Mouse (Mus musculus) testis, adult 2 months (tissue): ENCODE measurements around the gene Bax. TPM values are rescaled to one million over a fixed set of nuclear protein-coding genes. Genes with fewer than 3 reads are reported as not detected.
A peak's percentile ranks its signal among the peaks of the same experiment; 100 is the strongest.
"Not testable (repeated sequence)": the region's sequence is repeated elsewhere in the genome, so short reads cannot be mapped to it uniquely, and the experiment has no call there.

ENCODE experiments used
- H3K27ac ChIP-seq: fragments of 200-500 bp; 2 replicates; pipeline ENCODE4 v1.5.1; 2012; ENCODE audit warnings: low read depth, low read length; ENCODE audit not compliant: control insufficient read depth, insufficient read depth
- H3K27me3 ChIP-seq: fragments of 200-500 bp; 2 replicates; pipeline ENCODE4 v1.6.1; 2012; ENCODE audit warnings: mild to moderate bottlenecking, low read length, moderate library complexity; ENCODE audit not compliant: control insufficient read depth, insufficient read depth
- H3K36me3 ChIP-seq: fragments of 200-500 bp; 2 replicates; pipeline ENCODE4 v1.6.1; 2012; ENCODE audit warnings: mild to moderate bottlenecking, low read length; ENCODE audit not compliant: control insufficient read depth, insufficient read depth
- H3K4me1 ChIP-seq: fragments of 200-500 bp; 2 replicates; pipeline ENCODE4 v1.6.1; 2012; ENCODE audit warnings: low read length; ENCODE audit not compliant: control insufficient read depth, insufficient read depth
- H3K4me3 ChIP-seq: fragments of 200-500 bp; 2 replicates; pipeline ENCODE4 v1.5.1; 2012; ENCODE audit warnings: low read depth, mild to moderate bottlenecking, low read length, moderate library complexity, mixed read lengths; ENCODE audit not compliant: control insufficient read depth
- CTCF ChIP-seq: fragments of 200-500 bp; IDR thresholded peaks from 2 replicates; pipeline ENCODE4 v1.5.1; 2012; ENCODE audit warnings: low read depth, mild to moderate bottlenecking, inconsistent platforms, low read length, moderate library complexity; ENCODE audit not compliant: control insufficient read depth, insufficient read depth, insufficient replicate concordance
- POLR2A ChIP-seq: fragments of 200-500 bp; IDR thresholded peaks from 2 replicates; pipeline ENCODE4 v1.6.1; 2012; ENCODE audit warnings: low read depth, mild to moderate bottlenecking, inconsistent platforms, low read length, moderate library complexity; ENCODE audit not compliant: control insufficient read depth
- polyA plus RNA-seq: library from polyadenylated mRNA; depleted of rRNA; stranded (reverse); fragments of >200 nt; gene quantifications from 2 replicates; pipeline ENCODE4 v1.2.3, GENCODE M21; 2012

Bax gene
- polyA plus RNA-seq, 1 experiment, result 26.3 TPM

DNA sequence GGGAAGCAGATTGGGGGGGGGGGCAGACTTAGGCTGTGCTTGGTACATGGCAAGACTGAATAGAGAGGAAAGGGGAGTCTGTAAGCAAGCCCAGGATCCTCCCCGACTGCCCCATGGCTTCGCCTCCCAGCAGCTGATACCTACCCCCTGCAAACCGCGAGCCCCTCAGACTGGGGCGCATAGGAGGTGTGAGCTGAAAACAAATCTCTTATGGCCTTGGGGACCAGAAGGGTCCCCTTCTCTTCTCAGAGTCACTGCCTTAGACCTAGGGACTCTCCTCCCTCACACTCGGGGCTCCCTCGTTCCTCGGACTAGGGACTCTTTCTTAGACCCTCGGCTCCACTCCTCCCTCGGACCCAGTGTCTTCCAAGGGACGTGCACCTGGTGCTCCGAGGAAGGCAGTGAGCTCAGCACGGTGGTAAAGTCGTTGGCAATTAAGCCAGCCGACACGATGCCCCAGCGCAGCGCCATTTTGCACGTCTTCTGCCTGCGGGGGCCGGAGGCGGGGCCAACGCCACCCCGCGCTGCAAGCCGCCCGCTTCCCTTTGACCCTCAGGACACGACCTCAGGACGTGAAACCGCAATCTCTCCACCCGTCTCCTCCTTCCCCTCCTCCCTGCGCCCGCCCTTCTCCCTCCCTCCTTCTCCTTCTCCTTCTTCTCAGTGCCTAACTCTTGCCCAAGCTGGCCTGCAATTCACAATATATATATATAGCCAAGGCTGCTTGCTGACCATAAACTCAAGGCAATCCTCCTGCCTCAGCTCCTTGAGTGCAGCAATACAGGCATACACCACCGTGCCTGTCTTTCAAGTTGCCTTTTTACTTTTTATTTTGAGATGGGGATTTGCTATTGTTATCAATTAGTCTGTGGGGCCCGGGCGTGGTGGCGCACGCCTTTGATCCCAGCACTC lies 21.9 kb upstream of the Bax start, which contains the start of gene Dhdh:
Dhdh (minus strand) TSS at position 513 of the 912 bp plus-strand sequence.
- TF ChIP-seq CTCF (no peak), POLR2A (peak; percentile 63; the same call in 1 of the 2 replicates)
- H3K27ac ChIP-seq, result peak within 1 kb of the TSS; percentile 70

GRCm38 (mm10) chr7:45487861-45488292 lies 21.2 kb upstream of the Bax start:
- no peaks in the 10 kb centered on the region for H3K27me3 ChIP-seq
- H3K36me3 ChIP-seq, result no peaks in the 10 kb centered on the region
- H3K4me1 ChIP-seq, result peaks cover 2% of the 10 kb centered on the region
- TF ChIP-seq CTCF (no peak), POLR2A (no peak)
- peak overlapping the region; percentile 65 for H3K27ac ChIP-seq
- H3K4me3 ChIP-seq, result peak overlapping the region; percentile 68

More for the DNA sequence above, 21.9 kb upstream of the Bax start, which contains the start of gene Dhdh:
- Histone ChIP-seq H3K4me1 (peaks cover 2% of the 10 kb centered on the region), H3K27me3 (no peaks in the 10 kb centered on the region), H3K36me3 (no peaks in the 10 kb centered on the region), H3K4me3 (peak within 1 kb of the TSS; percentile 84)

- Histone ChIP-seq H3K36me3 (no peaks in the 10 kb centered on the region), H3K27ac (peak within 1 kb of the TSS; percentile 68), H3K4me1 (peaks cover 3% of the 10 kb centered on the region), H3K4me3 (peak within 1 kb of the TSS; percentile 60), H3K27me3 (no peaks in the 10 kb centered on the region)
- TF ChIP-seq CTCF, result no peak
- no peak for TF ChIP-seq POLR2A
Observed at GRCm38 (mm10) chr7:45486761-45487415, 20.2 kb upstream of the Bax start, which contains the start of gene Gm45808. Gene Gm45808, minus strand, starts transcription at chr7:45486811.

DNA sequence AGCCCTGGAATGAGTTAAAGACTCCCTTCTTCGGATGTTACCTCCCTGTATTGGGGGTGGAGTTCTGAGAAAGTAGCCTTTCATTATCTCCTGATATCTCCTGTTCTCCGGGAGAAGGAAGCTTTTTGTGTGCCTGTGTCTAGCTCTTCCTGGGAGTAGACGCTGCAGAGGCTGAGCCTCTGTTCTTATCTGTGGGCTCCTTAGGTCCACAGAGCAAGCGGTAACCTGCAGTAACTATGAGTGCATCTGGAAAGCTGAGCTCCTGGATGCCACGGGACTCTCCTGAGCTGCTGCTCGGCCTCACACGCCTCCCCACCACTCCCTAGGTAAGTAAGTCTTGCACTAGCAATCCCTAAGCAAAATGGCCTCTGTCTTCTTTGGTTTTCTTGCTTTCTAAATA lies 19.5 kb upstream of the Bax start:
- H3K4me1 ChIP-seq, result peaks cover 7% of the 10 kb centered on the region
- no peaks in the 10 kb centered on the region for H3K27me3 ChIP-seq
- peak overlapping the region; percentile 60 for H3K4me3 ChIP-seq
- peak overlapping the region; percentile 68 for H3K27ac ChIP-seq
- TF ChIP-seq CTCF (no peak), POLR2A (peak; percentile 35; the same call in 1 of the 2 replicates)
- no peaks in the 10 kb centered on the region for H3K36me3 ChIP-seq

- H3K36me3 ChIP-seq, H3K4me1 ChIP-seq, H3K4me3 ChIP-seq, H3K27me3 ChIP-seq: not testable (repeated sequence)
- 0 out of 2 replicates have a peak overlapping the region, but pooled peaks have one; percentile 16 for H3K27ac ChIP-seq
Observed at GRCm38 (mm10) chr7:45484985-45485384, 18.3 kb upstream of the Bax start.

DNA sequence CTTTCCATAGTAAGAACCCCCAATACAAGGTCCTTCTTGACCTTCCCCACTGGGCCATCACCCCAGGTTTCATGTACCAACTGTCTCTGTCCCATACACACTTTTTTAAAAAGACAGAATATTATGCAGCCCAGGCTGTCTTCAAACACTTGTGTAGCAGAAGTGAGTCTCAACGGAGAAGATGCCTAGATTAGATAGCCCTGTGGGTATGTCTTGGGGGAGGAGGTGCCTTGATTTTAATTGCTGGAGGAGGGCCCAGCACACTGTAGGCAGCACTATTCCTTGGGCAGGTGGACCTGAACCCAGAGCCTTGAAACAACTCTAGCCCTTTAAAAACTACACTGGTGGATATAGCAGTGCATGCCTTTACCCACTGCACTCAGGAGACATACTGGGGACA lies 15.5 kb upstream of the Bax start:
- peak overlapping the region; percentile 39 for H3K27ac ChIP-seq
- no peaks in the 10 kb centered on the region for H3K36me3 ChIP-seq

DNA sequence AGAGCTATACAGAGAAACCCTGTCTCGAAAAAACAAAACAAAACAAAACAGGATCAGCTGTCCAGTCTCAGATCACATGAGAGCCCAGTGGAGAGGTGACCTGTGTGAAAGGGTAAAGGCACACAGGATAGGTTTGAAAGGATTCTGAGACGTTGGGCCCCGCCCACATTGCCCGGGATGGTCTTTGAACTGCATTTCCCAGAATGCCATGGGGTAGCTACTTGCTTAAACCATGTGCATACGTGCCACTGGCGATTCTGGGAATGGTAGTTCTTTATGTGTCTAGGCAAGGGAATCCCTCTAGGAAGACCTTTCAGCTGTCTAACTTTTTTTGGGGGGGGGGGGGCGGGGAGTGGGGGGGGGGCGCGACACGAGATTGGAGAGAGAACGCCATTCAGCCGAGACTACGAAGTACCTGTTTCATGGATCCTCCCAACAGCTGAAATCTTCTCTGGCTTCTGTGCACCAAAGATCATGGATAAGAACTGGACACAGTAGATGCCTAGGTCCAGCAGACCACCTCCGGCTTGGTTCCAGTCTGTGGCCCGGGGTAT lies 14.8 kb upstream of the Bax start, which contains the start of gene Tulp2:
Tulp2 (plus strand) TSS at position 504 of the 554 bp plus-strand sequence.
- H3K4me3 ChIP-seq, result peak within 1 kb of the TSS; percentile 82
- TF ChIP-seq POLR2A (peak; percentile 57; the same call in 1 of the 2 replicates), CTCF (no peak)
- peak within 1 kb of the TSS; percentile 57 for H3K27ac ChIP-seq
- no peaks in the 10 kb centered on the region for H3K36me3 ChIP-seq
- peaks cover 6% of the 10 kb centered on the region for H3K4me1 ChIP-seq
- no peaks in the 10 kb centered on the region for H3K27me3 ChIP-seq

More for the DNA sequence above, 15.5 kb upstream of the Bax start:
- Histone ChIP-seq H3K27me3 (no peaks in the 10 kb centered on the region), H3K4me3 (peak overlapping the region; percentile 82; the same call in 1 of the 2 replicates), H3K4me1 (peaks cover 6% of the 10 kb centered on the region)
- no peak for TF ChIP-seq CTCF
- no peak for TF ChIP-seq POLR2A

DNA sequence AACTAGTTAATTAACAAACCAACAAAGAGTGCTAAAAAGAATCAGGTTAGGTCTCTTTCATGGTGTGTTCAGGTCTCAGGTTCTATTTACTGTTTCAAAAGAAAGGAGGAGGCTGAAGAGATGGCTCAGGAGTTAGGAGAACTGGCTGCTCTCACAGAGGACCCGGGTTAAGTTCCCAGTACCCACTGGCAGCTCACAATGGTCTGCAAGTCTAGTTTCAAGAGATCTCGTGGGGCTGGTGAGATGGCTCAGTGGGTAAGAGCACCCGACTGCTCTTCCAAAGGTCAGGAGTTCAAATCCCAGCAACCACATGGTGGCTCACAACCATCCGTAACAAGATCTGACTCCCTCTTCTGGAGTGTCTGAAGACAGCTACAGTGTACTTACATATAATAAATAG lies 13.6 kb upstream of the Bax start:
- not testable (repeated sequence) for H3K4me3 ChIP-seq, H3K36me3 ChIP-seq, H3K27ac ChIP-seq, H3K4me1 ChIP-seq, H3K27me3 ChIP-seq
